Mouse (Mus musculus) myocyte (in vitro differentiated cells): ENCODE results near the gene Rbfox2. TPM values are rescaled to one million over a fixed set of nuclear protein-coding genes. Genes with fewer than 3 reads are reported as not detected.
"Not testable (repeated sequence)": the region's sequence is repeated elsewhere in the genome, so short reads cannot be mapped to it uniquely, and the experiment has no call there.

Experiments
- H3K27me3 ChIP-seq: one replicate; pipeline ENCODE4 v1.6.1; 2011; ENCODE audit not compliant: control insufficient read depth, insufficient read depth, insufficient read length
- H3K36me3 ChIP-seq: one replicate; pipeline ENCODE4 v1.6.1; 2011; ENCODE audit not compliant: control insufficient read depth, insufficient read depth
- H3K4me2 ChIP-seq: one replicate; pipeline ENCODE4 v1.6.1; 2011; ENCODE audit warnings: low read depth, control low read depth
- H3K4me3 ChIP-seq: one replicate; pipeline ENCODE4 v1.5.1; 2011; ENCODE audit warnings: mild to moderate bottlenecking, control low read depth, moderate library complexity
- H3K79me2 ChIP-seq: one replicate; pipeline ENCODE4 v1.6.1; 2011; ENCODE audit not compliant: control insufficient read depth, insufficient read depth
- H3ac ChIP-seq: one replicate; pipeline ENCODE4 v1.6.1; 2011; ENCODE audit not compliant: control insufficient read depth, insufficient read length
- CEBPB ChIP-seq: IDR thresholded peaks from 2 replicates; pipeline ENCODE4 v1.6.1; 2011; ENCODE audit warnings: mild to moderate bottlenecking, moderate library complexity; ENCODE audit not compliant: poor library complexity, insufficient read depth, severe bottlenecking
- E2F4 ChIP-seq: IDR thresholded peaks from one replicate; pipeline ENCODE4 v1.6.1; 2011; ENCODE audit warnings: mild to moderate bottlenecking, control low read depth, moderate library complexity; ENCODE audit not compliant: insufficient read depth
- MAX ChIP-seq: IDR thresholded peaks from one replicate; pipeline ENCODE4 v1.6.1; 2011; ENCODE audit warnings: low read depth, mild to moderate bottlenecking, control low read depth
- MYOD1 ChIP-seq, 3 experiments: IDR thresholded peaks; one replicate each; pipeline ENCODE4 v1.6.1; 2011; ENCODE audit warnings: control low read depth in 2 of 3, low read depth in 2 of 3, mild to moderate bottlenecking in 2 of 3, moderate library complexity in 1 of 3; ENCODE audit not compliant: insufficient read length in 2 of 3, control insufficient read depth in 1 of 3
- MYOG ChIP-seq, 3 experiments: IDR thresholded peaks; one replicate each; pipeline ENCODE4 v1.6.1; 2011; ENCODE audit warnings: control low read depth in 2 of 3, low read depth in 2 of 3, mild to moderate bottlenecking in 2 of 3; ENCODE audit not compliant: insufficient read length in 2 of 3, control insufficient read depth in 1 of 3, insufficient read depth in 1 of 3
- POLR2A ChIP-seq: IDR thresholded peaks from one replicate; pipeline ENCODE4 v1.6.1; 2011; ENCODE audit warnings: low read depth, mild to moderate bottlenecking, control low read depth, moderate library complexity; ENCODE audit not compliant: insufficient read length
- POLR2AphosphoS2 ChIP-seq: IDR thresholded peaks from one replicate; pipeline ENCODE4 v1.6.1; 2011; ENCODE audit warnings: low read depth, control low read depth; ENCODE audit not compliant: insufficient read length
- REST ChIP-seq: IDR thresholded peaks from one replicate; pipeline ENCODE4 v1.6.1; 2011; ENCODE audit warnings: mild to moderate bottlenecking, control low read depth, moderate library complexity; ENCODE audit not compliant: insufficient read depth, insufficient read length
- SRF ChIP-seq: IDR thresholded peaks from one replicate; pipeline ENCODE4 v1.6.1; 2011; ENCODE audit warnings: low read depth; ENCODE audit not compliant: control insufficient read depth, insufficient read length
- TCF12 ChIP-seq: IDR thresholded peaks from one replicate; pipeline ENCODE4 v1.6.1; 2011; ENCODE audit warnings: mild to moderate bottlenecking, control low read depth; ENCODE audit not compliant: poor library complexity, insufficient read depth, severe bottlenecking
- TCF3 ChIP-seq: IDR thresholded peaks from one replicate; pipeline ENCODE4 v1.6.1; 2011; ENCODE audit warnings: low read depth, control low read depth; ENCODE audit not compliant: insufficient read length
- USF1 ChIP-seq: IDR thresholded peaks from one replicate; pipeline ENCODE4 v1.6.1; 2011; ENCODE audit warnings: low read depth, mild to moderate bottlenecking, control low read depth, moderate library complexity
- polyA plus RNA-seq: library from polyadenylated mRNA; unstranded; fragments of >200 nt; fragmentation: generic; extraction: Trizol; gene quantifications from one replicate; pipeline ENCODE4 v1.2.1, GENCODE M21; 2012; ENCODE audit warnings: missing spikeins

The Rbfox2 gene
- polyA plus RNA-seq, 1 experiment: 136 TPM

- H3K4me3 ChIP-seq: no peak overlapping the region
- no peaks in the 10 kb centered on the region for H3K36me3 ChIP-seq
- no peaks in the 10 kb centered on the region for H3K79me2 ChIP-seq
- no peak overlapping the region for H3ac ChIP-seq
- H3K4me2 ChIP-seq: no peak overlapping the region
- no peak for TF ChIP-seq POLR2A
- no peak for TF ChIP-seq CEBPB
- TF ChIP-seq SRF: no peak
- no peak for TF ChIP-seq MYOD1 (IDR thresholded peaks at IDR 0.05; ENCODE audit: control insufficient read depth in 1 of 3, insufficient read length in 2 of 3, low read depth in 2 of 3)
- TF ChIP-seq USF1: no peak
- TF ChIP-seq REST: no peak
- TF ChIP-seq TCF12: no peak
- no peak for TF ChIP-seq TCF3
- TF ChIP-seq MYOG (IDR thresholded peaks at IDR 0.05; ENCODE audit: control insufficient read depth in 1 of 3, insufficient read depth in 1 of 3, insufficient read length in 2 of 3, low read depth in 2 of 3): no peak
- TF ChIP-seq MAX: no peak
- TF ChIP-seq POLR2AphosphoS2: no peak
- no peak for TF ChIP-seq E2F4
- H3K27me3 ChIP-seq: no peaks in the 10 kb centered on the region
These were observed 31.6 kb upstream of the Rbfox2 start for GRCm38 (mm10) chr15:77338451-77338850.

- Histone ChIP-seq H3K27me3 (no peaks in the 10 kb centered on the region), H3K79me2 (no peaks in the 10 kb centered on the region), H3K4me2 (no peak overlapping the region), H3K4me3 (no peak overlapping the region), H3K36me3 (no peaks in the 10 kb centered on the region), H3ac (no peak overlapping the region)
- TF ChIP-seq MAX: no peak
- TF ChIP-seq MYOD1 (IDR thresholded peaks at IDR 0.05; ENCODE audit: control insufficient read depth in 1 of 3, insufficient read length in 2 of 3, low read depth in 2 of 3): no peak
- no peak for TF ChIP-seq CEBPB
- TF ChIP-seq POLR2AphosphoS2: no peak
These were observed 31.1 kb upstream of the Rbfox2 start for GRCm38 (mm10) chr15:77337926-77338325.

- H3K79me2 ChIP-seq: no peaks in the 10 kb centered on the region
- no peaks in the 10 kb centered on the region for H3K36me3 ChIP-seq
- peak overlapping the region; percentile 77 for H3K4me2 ChIP-seq
- TF ChIP-seq MYOD1 (IDR thresholded peaks at IDR 0.05; ENCODE audit: control insufficient read depth in 1 of 3, insufficient read length in 2 of 3, low read depth in 2 of 3): no peak
- TF ChIP-seq MAX: no peak
- TF ChIP-seq SRF: no peak
- no peak for TF ChIP-seq TCF3
- no peak for TF ChIP-seq TCF12
- no peak for TF ChIP-seq E2F4
- no peak for TF ChIP-seq MYOG (IDR thresholded peaks at IDR 0.05; ENCODE audit: control insufficient read depth in 1 of 3, insufficient read depth in 1 of 3, insufficient read length in 2 of 3, low read depth in 2 of 3)
- no peak for TF ChIP-seq POLR2AphosphoS2
- TF ChIP-seq REST: no peak
- no peak for TF ChIP-seq USF1
- no peak for TF ChIP-seq POLR2A
- TF ChIP-seq CEBPB: no peak
- H3K27me3 ChIP-seq: no peaks in the 10 kb centered on the region
- H3K4me3 ChIP-seq: peak overlapping the region; percentile 0
- H3ac ChIP-seq: no peak overlapping the region
These were observed 30.2 kb upstream of the Rbfox2 start for GRCm38 (mm10) chr15:77336968-77337341.

- TF ChIP-seq POLR2A: peak; percentile 56
- TF ChIP-seq E2F4: no peak
- peak; percentile 77 for TF ChIP-seq POLR2AphosphoS2
- TF ChIP-seq MYOG (IDR thresholded peaks at IDR 0.05; ENCODE audit: control insufficient read depth in 1 of 3, insufficient read depth in 1 of 3, insufficient read length in 2 of 3, low read depth in 2 of 3): peak in 1 of 3 experiments; percentile 22
- TF ChIP-seq CEBPB: peak; percentile 95
- peak; percentile 99 for TF ChIP-seq USF1
- peak overlapping the region; percentile 0 for H3K4me3 ChIP-seq
These were observed 29.6 kb upstream of the Rbfox2 start for GRCm38 (mm10) chr15:77336287-77336967.

GRCm38 (mm10) chr15:77335185-77335584, 28.4 kb upstream of the Rbfox2 start:
- H3K36me3 ChIP-seq, H3ac ChIP-seq, H3K4me3 ChIP-seq, H3K79me2 ChIP-seq, H3K4me2 ChIP-seq, H3K27me3 ChIP-seq: not testable (repeated sequence)

More at GRCm38 (mm10) chr15:77336287-77336967, 29.6 kb upstream of the Rbfox2 start:
- H3K4me2 ChIP-seq: peak overlapping the region; percentile 77
- no peak overlapping the region for H3ac ChIP-seq
- no peaks in the 10 kb centered on the region for H3K36me3 ChIP-seq
- H3K27me3 ChIP-seq: no peaks in the 10 kb centered on the region
- no peaks in the 10 kb centered on the region for H3K79me2 ChIP-seq
